Mouse (Mus musculus): ENCODE data around the gene Wdr45. TPM values are rescaled to one million over a fixed set of nuclear protein-coding genes. Genes with fewer than 3 reads are reported as not detected.
"Not testable (repeated sequence)": the region's sequence is repeated elsewhere in the genome, so short reads cannot be mapped to it uniquely, and the experiment has no call there.

Wdr45 gene
- polyA plus RNA-seq (2011; ENCODE audit: insufficient read length, low read depth, missing spikeins), result 29.0 and 32.3 TPM in 2 replicates

- H3K4me3 ChIP-seq (ENCODE audit: insufficient read depth, low read length), result peak within 1 kb of the TSS; percentile 56
- TF ChIP-seq POLR2A (IDR thresholded peaks at IDR 0.05; ENCODE audit: low read depth, low read length), result peak; percentile 58
- H3K4me1 ChIP-seq (ENCODE audit: control insufficient read depth, insufficient read depth, low read length); H3K27ac ChIP-seq (ENCODE audit: insufficient read depth, low read length): not testable (repeated sequence)
Measured at GRCm38 (mm10) chrX:7714135-7714899, at the start of gene Wdr45. Wdr45 (plus strand) TSS chrX:7714333.

GRCm38 (mm10) chrX:7664791-7665190 lies 49.3 kb upstream of the Wdr45 start:
- TF ChIP-seq CTCF (IDR thresholded peaks at IDR 0.05; ENCODE audit: borderline replicate concordance, insufficient read depth, low read length) (no peak), POLR2A (IDR thresholded peaks at IDR 0.05; ENCODE audit: low read depth, low read length) (no peak)
- Histone ChIP-seq H3K27ac (ENCODE audit: insufficient read depth, low read length) (no peak overlapping the region), H3K4me3 (ENCODE audit: insufficient read depth, low read length) (no peak overlapping the region), H3K4me1 (ENCODE audit: control insufficient read depth, insufficient read depth, low read length) (peaks cover 2% of the 10 kb centered on the region; the same call in 1 of the 2 replicates)

- Histone ChIP-seq H3K4me1 (ENCODE audit: control insufficient read depth, insufficient read depth, low read length) (peaks cover 2% of the 10 kb centered on the region; the same call in 1 of the 2 replicates), H3K27ac (ENCODE audit: insufficient read depth, low read length) (no peak overlapping the region), H3K4me3 (ENCODE audit: insufficient read depth, low read length) (no peak overlapping the region)
- TF ChIP-seq POLR2A (IDR thresholded peaks at IDR 0.05; ENCODE audit: low read depth, low read length) (no peak), CTCF (IDR thresholded peaks at IDR 0.05; ENCODE audit: borderline replicate concordance, insufficient read depth, low read length) (no peak)
Measured at GRCm38 (mm10) chrX:7665739-7666502, 48.2 kb upstream of the Wdr45 start.

- TF ChIP-seq CTCF (IDR thresholded peaks at IDR 0.05; ENCODE audit: borderline replicate concordance, insufficient read depth, low read length), result no peak
- TF ChIP-seq POLR2A (IDR thresholded peaks at IDR 0.05; ENCODE audit: low read depth, low read length), result no peak
- Histone ChIP-seq H3K4me1 (ENCODE audit: control insufficient read depth, insufficient read depth, low read length) (peaks cover 2% of the 10 kb centered on the region), H3K4me3 (ENCODE audit: insufficient read depth, low read length) (peak overlapping the region; percentile 63), H3K27ac (ENCODE audit: insufficient read depth, low read length) (peak overlapping the region; percentile 86)
Measured at GRCm38 (mm10) chrX:7670390-7670881, 43.7 kb upstream of the Wdr45 start.

GRCm38 (mm10) chrX:7670921-7671623 lies 43.1 kb upstream of the Wdr45 start, which contains the start of gene Plp2:
Plp2 (minus strand) TSS chrX:7671390.
- Histone ChIP-seq H3K4me3 (ENCODE audit: insufficient read depth, low read length) (peak within 1 kb of the TSS; percentile 63), H3K27ac (ENCODE audit: insufficient read depth, low read length) (peak within 1 kb of the TSS; percentile 86)
- peak; percentile 40 for TF ChIP-seq POLR2A (IDR thresholded peaks at IDR 0.05; ENCODE audit: low read depth, low read length)
- no peak for TF ChIP-seq CTCF (IDR thresholded peaks at IDR 0.05; ENCODE audit: borderline replicate concordance, insufficient read depth, low read length)

GRCm38 (mm10) chrX:7672739-7673138 lies 41.4 kb upstream of the Wdr45 start:
- Histone ChIP-seq H3K4me3 (ENCODE audit: insufficient read depth, low read length) (no peak overlapping the region), H3K27ac (ENCODE audit: insufficient read depth, low read length) (no peak overlapping the region), H3K4me1 (ENCODE audit: control insufficient read depth, insufficient read depth, low read length) (peaks cover 2% of the 10 kb centered on the region)
- TF ChIP-seq CTCF (IDR thresholded peaks at IDR 0.05; ENCODE audit: borderline replicate concordance, insufficient read depth, low read length) (no peak), POLR2A (IDR thresholded peaks at IDR 0.05; ENCODE audit: low read depth, low read length) (no peak)

More at GRCm38 (mm10) chrX:7670921-7671623, 43.1 kb upstream of the Wdr45 start, which contains the start of gene Plp2:
- H3K4me1 ChIP-seq (ENCODE audit: control insufficient read depth, insufficient read depth, low read length), result peaks cover 2% of the 10 kb centered on the region

GRCm38 (mm10) chrX:7673578-7674281 lies 40.4 kb upstream of the Wdr45 start:
- Histone ChIP-seq H3K4me3 (ENCODE audit: insufficient read depth, low read length) (no peak overlapping the region), H3K4me1 (ENCODE audit: control insufficient read depth, insufficient read depth, low read length) (peaks cover 2% of the 10 kb centered on the region), H3K27ac (ENCODE audit: insufficient read depth, low read length) (peak overlapping the region; percentile 73)
- TF ChIP-seq CTCF (IDR thresholded peaks at IDR 0.05; ENCODE audit: borderline replicate concordance, insufficient read depth, low read length) (no peak), POLR2A (IDR thresholded peaks at IDR 0.05; ENCODE audit: low read depth, low read length) (peak; percentile 21; the same call in 1 of the 2 replicates)

- peak overlapping the region; percentile 73 for H3K27ac ChIP-seq (ENCODE audit: insufficient read depth, low read length)
- no peak for TF ChIP-seq CTCF (IDR thresholded peaks at IDR 0.05; ENCODE audit: borderline replicate concordance, insufficient read depth, low read length)
- no peak for TF ChIP-seq POLR2A (IDR thresholded peaks at IDR 0.05; ENCODE audit: low read depth, low read length)
- H3K4me3 ChIP-seq (ENCODE audit: insufficient read depth, low read length), result no peak overlapping the region
- H3K4me1 ChIP-seq (ENCODE audit: control insufficient read depth, insufficient read depth, low read length), result no peaks in the 10 kb centered on the region; the same call in 1 of the 2 replicates
Measured at GRCm38 (mm10) chrX:7674284-7675000, 39.7 kb upstream of the Wdr45 start.
